In genomic region chr13:99025268-99025667, GRCm38 (mm10) we compare ENCODE assay signal across 28 mouse cellular contexts. TPM values are rescaled to one million over a fixed set of nuclear protein-coding genes. Genes with fewer than 3 reads are reported as not detected.
DNase-seq lines count a peak whose midpoint lies in the region; ATAC-seq lines count a peak whose summit lies in the region.
"Had no signal": no experiment of that assay in that cellular context is flagged by ENCODE, and none has a peak within 500 bp of the region (broad histone marks: within the 10 kb centered on the region; RNA-seq: fewer than 3 reads in every experiment).

No protein-coding gene starts in this region.

- ATAC-seq in kidney, embryonic 14.5 days (ENCODE audit: low FRiP score, low TSS enrichment) = 0 out of 2 replicates have a peak, but pooled peaks have one; percentile 24
- ATAC-seq in hindbrain, embryonic 14.5 days (ENCODE audit: low FRiP score) = no peak
- ATAC-seq: forebrain, postnatal 0 days had no signal

- no peak overlapping the region for H3K27ac ChIP-seq in kidney, embryonic 14.5 days (ENCODE audit: low read depth, low read length)
- no peak overlapping the region for H3K27ac ChIP-seq in hindbrain, embryonic 14.5 days
- H3K27ac ChIP-seq: forebrain, embryonic 10.5 days; hindbrain, embryonic 13.5 days; limb, embryonic 13.5 days; liver, embryonic 13.5 days; neural tube, embryonic 13.5 days had no signal

- no peaks in the 10 kb centered on the region for H3K4me1 ChIP-seq in kidney, embryonic 14.5 days (ENCODE audit: control insufficient read depth, insufficient read depth, low read length)
- H3K4me1 ChIP-seq in hindbrain, embryonic 14.5 days (replicated peaks; ENCODE audit: control insufficient read depth, insufficient read depth, low read length) = peaks cover 12% of the 10 kb centered on the region
- H3K4me1 ChIP-seq: heart, embryonic 12.5 days had no signal

- no peak overlapping the region for H3K9ac ChIP-seq in kidney, embryonic 14.5 days (ENCODE audit: low read depth, low read length)
- no peak overlapping the region for H3K9ac ChIP-seq in hindbrain, embryonic 14.5 days
- H3K9ac ChIP-seq: forebrain, postnatal 0 days; heart, embryonic 12.5 days; hindbrain, embryonic 13.5 days; limb, embryonic 13.5 days; liver, embryonic 13.5 days; lung, embryonic 14.5 days; neural tube, embryonic 13.5 days had no signal

- 54% methylated on average over 5 of the region's 5 CpGs for WGBS in kidney, embryonic 14.5 days
- 90% methylated on average over 5 of the region's 5 CpGs for WGBS in hindbrain, embryonic 14.5 days

- no peaks in the 10 kb centered on the region for H3K36me3 ChIP-seq in kidney, embryonic 14.5 days (ENCODE audit: control insufficient read depth, insufficient read depth, low read length)
- no peaks in the 10 kb centered on the region for H3K36me3 ChIP-seq in hindbrain, embryonic 14.5 days (replicated peaks; ENCODE audit: control insufficient read depth, insufficient read depth)
- H3K36me3 ChIP-seq: forebrain, embryonic 10.5 days; G1E; heart, embryonic 12.5 days; hindbrain, embryonic 13.5 days; limb, embryonic 13.5 days; liver, embryonic 13.5 days; neural tube, embryonic 13.5 days had no signal

- no peak overlapping the region for H3K4me3 ChIP-seq in kidney, embryonic 14.5 days (ENCODE audit: low read length)
- H3K4me3 ChIP-seq in hindbrain, embryonic 14.5 days (replicated peaks; ENCODE audit: low read length) = no peak overlapping the region
- H3K4me3 ChIP-seq: forebrain, embryonic 10.5 days; heart, embryonic 12.5 days; hindbrain, embryonic 13.5 days; limb, embryonic 13.5 days; liver, embryonic 13.5 days; neural tube, embryonic 13.5 days had no signal

- DNase-seq in adrenal gland, postnatal 10 days = peak; percentile 38
- no peak for DNase-seq in adrenal gland, adult 18-20 months (ENCODE audit: low spot score in 2 of 2)
- peak; percentile 10 to 43 for DNase-seq in adrenal gland, postnatal 36 days
- peak; percentile 82 for DNase-seq in retina, adult 2 months (ENCODE audit: low read depth, low spot score)
- no peak for DNase-seq in hindbrain, embryonic 14.5 days (ENCODE audit: low spot score)
- no peak for DNase-seq in left cerebral cortex, postnatal 14 days (ENCODE audit: low spot score in 2 of 2)
- no peak for DNase-seq in lung, postnatal 10 days
- DNase-seq: cerebellum, adult 2 months; cerebellum, postnatal 36 days; forebrain, postnatal 0 days; layer of hippocampus, adult 9-11 months; liver, embryonic 13.5 days; lung, embryonic 14.5 days; midbrain, embryonic 14.5 days; right cerebral cortex, postnatal 4 days; thymus, postnatal 14 days had no signal

- intact Hi-C loops in left cerebral cortex, postnatal 14 days (cut with DNase I) = no loop called here

- H3K4me2 ChIP-seq in kidney, embryonic 14.5 days (replicated peaks; ENCODE audit: low read depth, low read length) = no peak overlapping the region
- no peak overlapping the region for H3K4me2 ChIP-seq in hindbrain, embryonic 14.5 days (replicated peaks)
- H3K4me2 ChIP-seq: heart, embryonic 12.5 days; hindbrain, embryonic 13.5 days; limb, embryonic 13.5 days; liver, embryonic 13.5 days; lung, embryonic 14.5 days; neural tube, embryonic 13.5 days had no signal

- H3K9me3 ChIP-seq in kidney, embryonic 14.5 days (ENCODE audit: control insufficient read depth, low read length) = no peaks in the 10 kb centered on the region
- H3K9me3 ChIP-seq in hindbrain, embryonic 14.5 days (ENCODE audit: control insufficient read depth, low read length) = no peaks in the 10 kb centered on the region
- H3K9me3 ChIP-seq: forebrain, embryonic 10.5 days; G1E; heart, embryonic 12.5 days; hindbrain, embryonic 13.5 days; limb, embryonic 13.5 days; liver, embryonic 13.5 days; neural tube, embryonic 13.5 days had no signal

- no peaks in the 10 kb centered on the region for H3K27me3 ChIP-seq in kidney, embryonic 14.5 days (ENCODE audit: control insufficient read depth, insufficient read depth, low read length)
- H3K27me3 ChIP-seq in hindbrain, embryonic 14.5 days (ENCODE audit: control insufficient read depth, insufficient read depth, low read length) = no peaks in the 10 kb centered on the region
- H3K27me3 ChIP-seq: hindbrain, embryonic 13.5 days; limb, embryonic 13.5 days; neural tube, embryonic 13.5 days had no signal

RNA-seq across cellular contexts. Expression of gene 1700024P04Rik, which starts 40.9 kb away (rescaled TPM):
- total RNA-seq in adrenal gland, postnatal 10 days (2021) = not detected
- total RNA-seq in adrenal gland, adult 18-20 months (2021) = not detected
- total RNA-seq in adrenal gland, postnatal 36 days (2021) = not detected
- polyA plus RNA-seq in kidney, embryonic 14.5 days (2014; fragmentation: Nextera tagmentation; extraction: Ambion mirVana) = not detected in 2 replicates
- polyA plus RNA-seq in hindbrain, embryonic 14.5 days (2014; fragmentation: Nextera tagmentation; extraction: Ambion mirVana) = not detected in 2 replicates
- total RNA-seq in left cerebral cortex, postnatal 14 days (2021) = not detected
- total RNA-seq: forebrain, postnatal 0 days; G1E; gastrocnemius, adult 8-10 months; granulocyte monocyte progenitor cell, adult 5-6 weeks; heart, postnatal 25 days; left cerebral cortex, adult 8-10 months had no signal
- polyA plus RNA-seq: cerebellum, adult 2 months; forebrain, embryonic 10.5 days; forebrain, postnatal 0 days; G1E; heart, embryonic 12.5 days; hindbrain, embryonic 13.5 days; intestine, embryonic 14.5 days; limb, embryonic 13.5 days; liver, embryonic 13.5 days; lung, embryonic 14.5 days; midbrain, embryonic 14.5 days; neural tube, embryonic 13.5 days had no signal

Comparison
In these comparisons a context has a peak if more than half of its experiments do, and no peak if none do; other contexts are left out.
1. DNase-seq: peak in adrenal gland, postnatal 10 days (single experiment), adrenal gland, postnatal 36 days (2 of 2) and retina, adult 2 months (single experiment); none in adrenal gland, adult 18-20 months (0 of 2), hindbrain, embryonic 14.5 days (single experiment), left cerebral cortex, postnatal 14 days (0 of 2) and lung, postnatal 10 days (single experiment).